Mouse (Mus musculus): ENCODE measurements around the gene Irx5.

Gene Irx5

GRCm38 (mm10) chr8:92360083-92360861 is 2.8 kb downstream of the Irx5 start:
- no peak for DNase-seq (ENCODE audit: low spot score in 2 of 2)

DNA sequence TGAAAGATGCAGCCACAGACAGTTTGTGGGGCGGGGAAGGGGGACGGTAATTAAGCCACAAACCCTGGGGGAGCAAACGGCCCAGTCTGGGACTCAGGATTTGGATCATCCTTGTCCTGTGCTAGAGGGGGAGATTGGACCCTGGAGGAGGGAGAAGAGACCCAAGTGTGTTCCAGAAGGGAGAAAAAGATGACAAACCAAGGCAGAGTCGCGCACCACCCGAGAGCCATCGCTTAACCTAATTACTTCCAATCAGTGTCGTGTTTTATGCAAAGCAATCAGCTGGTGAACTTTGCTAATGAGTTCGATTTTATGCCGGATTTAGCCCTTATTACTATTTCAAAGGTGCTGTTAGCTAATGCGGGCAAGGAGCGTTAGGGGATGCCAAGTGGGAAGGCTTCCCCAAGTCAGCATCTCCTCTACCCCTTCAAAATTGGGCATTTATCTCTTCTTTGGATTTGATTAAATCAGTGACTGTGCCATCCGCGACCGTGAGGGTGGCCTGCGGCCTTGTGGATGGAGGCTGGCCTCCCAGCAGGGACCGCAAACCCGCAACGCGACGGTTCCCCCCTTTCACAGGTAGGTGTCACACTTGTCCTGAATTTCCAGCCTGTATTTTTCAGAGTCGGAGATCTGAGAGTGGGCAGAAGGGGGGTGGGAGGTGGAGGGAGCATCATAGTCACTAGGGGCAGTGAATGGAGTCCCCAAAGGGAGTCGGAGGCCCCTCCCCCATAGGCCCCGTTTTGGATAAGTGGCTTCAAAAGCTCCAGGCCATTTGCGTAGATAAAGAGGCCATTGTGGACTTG is 4.3 kb downstream of the Irx5 start:
- DNase-seq (ENCODE audit: low spot score in 2 of 2), result no peak

GRCm38 (mm10) chr8:92362396-92363115 is 5.1 kb downstream of the Irx5 start:
- DNase-seq (ENCODE audit: low spot score in 2 of 2), result no peak

DNA sequence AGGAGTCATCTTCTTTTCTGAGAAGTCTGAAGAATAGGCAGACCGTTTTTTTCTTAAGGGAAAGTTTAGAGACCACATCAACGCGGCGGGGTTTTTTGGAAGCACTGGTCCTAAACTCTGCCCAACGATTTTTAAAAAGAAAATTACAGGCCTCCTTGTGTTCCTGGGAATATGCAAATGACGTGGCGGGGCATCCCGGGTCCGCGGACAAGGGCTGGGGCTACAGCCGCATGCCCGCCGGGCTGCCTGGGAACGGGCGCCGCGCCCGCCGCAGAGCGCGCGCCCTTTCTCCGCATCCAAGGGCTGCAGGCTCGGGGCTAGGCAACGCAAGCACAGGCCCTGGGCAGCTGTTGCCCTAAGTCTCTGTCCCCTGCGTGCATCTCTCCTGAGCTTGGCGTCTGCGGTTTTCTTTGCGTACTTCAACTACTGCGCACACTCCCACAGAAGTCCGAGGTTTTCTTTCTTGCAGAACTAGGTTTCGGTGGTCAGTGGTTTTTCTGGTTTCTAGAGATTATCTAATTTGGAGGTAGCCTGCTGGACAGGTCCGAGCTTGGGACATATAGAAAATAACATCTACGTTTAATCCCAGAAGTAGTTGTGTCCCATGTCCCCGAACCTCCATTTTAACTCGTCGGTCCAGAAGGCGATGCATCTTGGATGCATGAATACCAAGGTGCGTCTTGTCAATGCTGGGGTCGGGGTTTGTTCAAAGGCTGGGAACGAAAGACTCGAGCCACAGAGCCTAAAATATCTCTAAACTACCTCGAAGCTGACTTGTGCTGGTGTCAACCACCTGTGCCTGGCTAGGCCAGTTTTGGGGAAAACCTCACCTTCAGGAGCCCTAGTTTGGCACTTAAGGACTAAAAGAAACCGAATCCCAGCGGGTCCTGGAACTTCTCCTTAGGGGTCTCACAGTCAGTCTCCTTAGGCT is 6.1 kb downstream of the Irx5 start:
- DNase-seq (ENCODE audit: low spot score in 2 of 2), result no peak

- no peak for DNase-seq (ENCODE audit: low spot score in 2 of 2)
Observed at GRCm38 (mm10) chr8:92364148-92364775, 6.8 kb downstream of the Irx5 start.

GRCm38 (mm10) chr8:92364776-92365240 is 7.4 kb downstream of the Irx5 start:
- DNase-seq (ENCODE audit: low spot score in 2 of 2), result no peak

DNA sequence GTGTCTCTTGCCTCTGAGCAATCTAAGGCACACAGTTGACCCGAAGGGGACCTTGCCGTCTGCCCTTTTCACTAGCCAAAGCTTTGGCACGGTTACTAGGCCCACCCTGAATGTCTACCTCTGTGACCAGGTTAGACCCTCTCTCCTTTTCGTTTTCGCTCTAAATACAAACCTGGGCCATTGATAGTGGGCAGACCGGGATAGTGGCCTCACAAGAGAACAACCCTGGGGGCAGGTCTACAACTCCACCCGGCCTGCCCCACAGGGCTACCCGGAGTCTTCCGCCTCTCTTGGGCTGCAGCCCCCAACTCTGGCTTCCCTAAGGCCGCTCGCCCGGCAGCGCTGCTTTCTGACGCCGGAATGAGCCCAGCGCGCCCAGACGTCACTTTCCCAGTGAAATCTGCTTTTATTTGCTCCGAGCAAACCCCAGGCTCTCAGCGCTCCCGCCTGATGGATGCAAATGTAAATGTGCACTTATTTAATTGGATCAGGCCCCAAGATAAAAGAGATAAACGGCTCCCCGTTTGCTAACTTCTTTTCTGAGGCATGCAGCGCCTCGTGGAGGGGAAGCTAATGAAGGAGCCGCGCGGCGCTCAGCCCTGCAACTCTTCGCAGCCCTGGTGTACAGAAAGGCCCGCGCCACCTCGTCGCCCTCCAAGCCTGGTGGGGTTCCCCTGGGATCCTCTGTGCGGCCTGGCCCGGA is 8.0 kb downstream of the Irx5 start:
- DNase-seq (ENCODE audit: low spot score in 2 of 2), result no peak

DNA sequence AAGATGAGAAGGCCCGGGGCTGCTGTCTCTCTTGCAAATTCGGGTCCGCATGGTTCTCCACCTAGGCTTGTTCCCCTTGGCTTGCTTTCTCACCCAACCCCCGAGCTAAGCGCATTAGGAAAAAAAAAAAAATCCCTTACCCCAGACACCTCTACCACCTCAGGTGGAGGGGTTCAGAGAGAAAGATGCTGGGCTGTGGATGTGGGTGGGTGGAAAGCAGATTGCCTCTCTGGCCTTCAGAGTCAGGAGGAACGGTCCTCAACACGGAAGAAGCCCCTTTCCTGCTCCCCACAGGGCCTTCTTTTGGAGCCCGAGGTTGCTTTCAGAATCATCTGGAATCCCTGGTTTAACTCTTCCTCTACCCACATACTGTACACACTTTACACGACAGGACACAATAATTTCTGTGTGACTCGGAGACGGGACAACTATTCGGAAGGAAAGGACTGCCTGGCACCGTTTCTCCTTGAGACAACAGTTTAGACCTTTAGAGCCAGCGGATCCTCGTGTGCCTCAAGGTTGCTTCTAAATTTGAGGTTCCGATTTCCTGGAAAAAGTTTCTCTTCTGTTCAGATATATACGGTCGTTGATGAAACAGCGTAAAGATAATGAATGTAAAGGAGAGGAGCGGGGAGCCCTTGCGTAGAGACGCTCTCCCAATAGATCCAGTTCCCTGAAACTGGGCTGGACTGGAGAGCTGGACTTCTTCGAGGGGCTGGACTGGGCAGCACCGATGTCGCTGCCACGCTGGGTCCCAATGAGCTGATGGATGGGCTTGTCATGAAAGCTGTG is 8.7 kb downstream of the Irx5 start:
- no peak for DNase-seq (ENCODE audit: low spot score in 2 of 2)

- DNase-seq (ENCODE audit: low spot score in 2 of 2), result no peak
Observed at GRCm38 (mm10) chr8:92366736-92367267, 9.4 kb downstream of the Irx5 start.

DNA sequence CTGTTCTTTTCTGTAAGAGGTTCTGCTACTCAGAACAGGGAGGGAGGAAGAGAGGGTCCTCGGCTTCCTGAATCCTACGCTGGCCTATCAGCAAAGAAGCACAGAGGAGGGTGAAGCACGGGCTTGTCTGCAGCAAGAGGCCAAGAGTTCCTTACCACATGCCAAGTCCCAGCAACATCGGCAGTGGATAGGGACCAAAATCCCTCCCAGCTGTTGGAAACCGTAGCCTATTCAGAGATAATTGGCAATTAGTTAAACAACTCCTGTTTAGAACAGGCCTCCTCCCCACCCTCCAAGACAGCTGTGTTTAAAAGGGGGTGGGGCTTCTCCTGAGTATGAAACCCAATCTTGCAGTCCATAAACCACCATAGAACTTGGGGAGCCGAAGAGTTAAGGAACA is 22.1 kb downstream of the Irx5 start:
- DNase-seq (ENCODE audit: low spot score in 2 of 2), result no peak

DNA sequence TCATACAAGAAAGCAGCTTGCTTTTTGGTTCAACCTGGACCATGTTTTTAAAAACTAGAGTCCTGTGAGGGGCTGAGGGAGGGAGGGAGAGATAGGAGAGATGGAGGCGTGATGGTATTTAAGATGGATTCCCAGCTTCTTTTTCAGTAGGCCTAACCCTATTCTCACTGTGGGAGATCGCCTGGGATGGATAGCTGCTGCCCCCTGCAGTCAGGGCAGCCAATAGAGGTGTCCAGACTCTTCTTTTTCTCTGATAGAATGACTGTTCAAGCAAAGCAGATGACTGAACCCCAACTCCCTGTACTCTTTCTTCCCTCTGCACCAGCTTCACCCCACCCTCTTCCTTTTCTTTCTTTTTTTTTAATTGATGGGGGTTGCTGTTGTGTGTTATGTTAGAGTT is 23.1 kb downstream of the Irx5 start:
- no peak for DNase-seq (ENCODE audit: low spot score in 2 of 2)

GRCm38 (mm10) chr8:92387893-92388292 is 30.5 kb downstream of the Irx5 start:
- no peak for DNase-seq (ENCODE audit: low spot score in 2 of 2)

DNA sequence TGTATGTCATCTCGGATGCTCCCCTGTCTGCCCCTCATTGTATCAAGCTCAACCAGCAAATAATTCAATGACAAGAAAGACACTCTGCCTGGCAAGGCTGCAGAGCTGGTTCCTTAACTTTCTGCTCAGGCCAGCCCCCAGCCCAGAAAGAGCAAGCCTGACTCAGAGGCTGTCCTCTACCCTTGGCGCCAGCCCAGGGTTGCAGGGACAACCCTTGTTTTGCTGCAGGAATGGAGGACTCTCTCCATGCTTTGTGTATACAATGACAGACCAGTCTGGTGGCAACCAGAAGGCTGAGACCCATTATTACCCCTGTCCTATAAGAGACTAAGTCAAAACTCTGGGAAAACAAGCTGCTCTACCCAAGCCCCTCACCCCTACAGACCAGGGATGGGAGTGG is 46.8 kb downstream of the Irx5 start:
- no peak for DNase-seq (ENCODE audit: low spot score in 2 of 2)

GRCm38 (mm10) chr8:92408092-92408491 is 50.7 kb downstream of the Irx5 start:
- no peak for DNase-seq (ENCODE audit: low spot score in 2 of 2)

DNA sequence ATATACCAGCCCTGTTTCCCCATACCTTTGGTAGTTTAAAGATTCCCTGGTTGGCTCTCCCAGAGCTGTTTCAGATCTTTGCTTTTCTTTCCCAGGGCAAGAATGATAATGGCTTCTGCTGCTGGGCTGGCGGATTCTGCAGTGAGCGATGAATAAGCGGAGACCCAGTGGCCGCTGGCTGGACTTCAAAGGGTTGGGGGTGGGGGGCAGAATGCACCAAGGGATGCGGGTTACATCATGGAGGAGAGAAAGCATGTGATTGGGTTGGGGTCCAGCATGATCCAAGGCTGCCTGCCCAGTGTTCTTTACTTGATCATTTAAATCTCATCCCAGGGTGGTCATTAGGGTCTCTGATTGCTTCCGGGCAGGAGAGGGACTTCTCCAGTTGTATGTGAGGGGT is 56.2 kb downstream of the Irx5 start:
- no peak for DNase-seq (ENCODE audit: low spot score in 2 of 2)

DNA sequence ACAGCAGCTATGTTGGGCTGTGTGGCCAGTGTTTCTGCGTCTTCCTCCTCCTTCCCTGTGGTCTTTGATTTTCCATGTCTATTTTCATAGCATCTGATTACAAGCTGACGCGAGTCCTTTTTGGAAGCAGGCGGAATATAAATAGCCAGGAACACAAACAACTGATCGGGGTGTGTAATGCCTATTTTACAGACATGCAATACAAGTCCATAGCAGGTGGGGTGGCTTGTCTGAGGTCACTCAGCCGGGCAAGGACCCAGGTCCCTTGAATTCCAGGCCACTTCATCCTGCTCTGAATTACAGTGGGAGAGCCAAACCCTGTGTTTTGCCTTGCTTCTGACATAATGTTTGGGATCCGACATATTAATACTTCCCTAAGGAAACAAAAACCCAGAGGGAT is 63.2 kb downstream of the Irx5 start:
- no peak for DNase-seq (ENCODE audit: low spot score in 2 of 2)

Measured in spleen, postnatal 14 days (tissue).